Mouse (Mus musculus) 3T3-L1 (cell line): ENCODE results near the gene 2310011J03Rik.

Experiments used
- DNase-seq: peaks from one replicate; pipeline ENCODE4 v3.0.0-alpha.2; 2015; ENCODE audit warnings: low read depth, low spot score

Gene 2310011J03Rik

DNA sequence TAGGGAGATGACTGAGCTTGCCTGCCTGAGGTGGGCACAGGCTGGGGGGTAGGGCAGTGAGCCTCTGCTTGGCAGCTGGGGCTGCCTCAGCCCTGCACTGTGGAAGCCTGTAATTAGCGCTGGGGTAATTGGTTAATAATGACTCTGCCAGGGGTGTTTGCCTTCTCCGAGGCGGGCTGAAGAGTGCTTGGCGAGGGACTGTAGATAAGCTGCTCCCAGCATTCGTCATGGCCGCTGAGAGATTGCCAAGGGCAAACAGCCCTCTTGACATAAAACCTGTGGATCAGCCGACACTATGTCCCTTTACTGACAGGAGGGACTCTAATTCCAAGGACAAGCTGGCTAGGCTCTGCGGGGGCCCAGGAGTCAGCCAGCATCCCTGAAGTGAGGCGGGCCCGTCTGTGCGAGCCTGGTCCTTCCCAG is 4.0 kb downstream of the 2310011J03Rik start:
- DNase-seq: no peak

DNA sequence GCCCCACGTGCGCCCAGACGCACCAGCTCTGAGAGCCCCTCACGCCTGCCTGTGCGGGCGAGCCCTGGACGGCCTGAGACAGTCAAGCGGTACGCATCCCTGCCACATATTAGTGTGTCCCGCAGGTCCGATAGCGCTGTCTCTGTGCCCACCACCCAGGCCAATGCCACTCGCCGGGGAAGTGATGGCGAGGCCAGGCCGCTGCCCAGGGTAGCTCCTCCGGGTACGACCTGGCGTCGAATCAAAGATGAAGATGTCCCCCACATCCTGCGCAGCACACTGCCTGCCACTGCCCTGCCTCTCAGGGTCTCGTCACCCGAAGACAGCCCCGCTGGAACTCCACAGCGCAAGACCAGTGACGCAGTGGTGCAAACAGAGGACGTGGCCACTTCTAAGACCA is 5.0 kb downstream of the 2310011J03Rik start:
- no peak for DNase-seq

DNA sequence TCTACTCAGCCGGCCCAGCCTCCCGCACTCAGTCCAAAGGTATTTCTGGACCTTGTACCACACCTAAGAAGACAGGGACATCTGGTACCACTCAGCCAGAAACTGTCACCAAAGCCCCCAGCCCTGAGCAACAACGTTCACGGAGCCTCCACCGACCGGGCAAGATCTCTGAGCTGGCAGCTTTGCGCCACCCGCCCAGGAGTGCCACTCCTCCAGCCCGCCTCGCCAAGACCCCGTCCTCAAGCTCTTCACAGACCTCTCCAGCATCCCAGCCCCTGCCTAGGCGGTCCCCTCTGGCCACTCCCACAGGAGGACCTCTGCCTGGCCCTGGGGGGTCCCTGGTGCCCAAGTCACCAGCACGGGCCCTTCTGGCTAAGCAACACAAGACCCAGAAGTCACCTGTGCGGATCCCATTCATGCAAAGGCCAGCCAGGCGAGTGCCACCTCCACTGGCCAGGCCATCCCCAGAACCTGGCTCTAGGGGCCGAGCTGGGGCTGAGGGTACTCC is 5.8 kb downstream of the 2310011J03Rik start:
- DNase-seq: no peak

DNA sequence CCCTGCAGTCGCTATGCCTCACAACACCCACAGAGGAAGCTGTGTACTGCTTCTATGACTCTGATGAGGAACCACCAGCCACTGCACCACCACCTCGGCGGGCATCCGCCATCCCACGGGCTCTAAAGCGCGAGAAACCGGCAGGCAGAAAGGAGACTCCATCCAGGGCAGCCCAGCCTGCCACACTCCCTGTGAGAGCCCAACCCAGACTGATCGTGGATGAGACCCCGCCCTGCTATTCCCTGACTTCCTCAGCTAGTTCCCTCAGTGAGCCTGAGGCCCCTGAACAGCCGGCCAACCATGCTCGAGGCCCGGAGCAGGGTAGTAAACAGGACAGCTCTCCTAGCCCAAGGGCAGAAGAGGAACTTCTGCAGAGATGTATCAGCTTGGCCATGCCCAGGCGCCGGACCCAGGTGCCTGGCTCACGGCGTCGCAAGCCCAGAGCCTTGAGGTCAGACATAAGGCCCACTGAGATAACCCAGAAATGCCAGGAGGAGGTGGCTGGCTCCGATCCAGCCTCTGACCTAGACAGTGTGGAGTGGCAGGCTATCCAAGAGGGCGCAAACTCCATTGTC is 6.6 kb downstream of the 2310011J03Rik start:
- no peak for DNase-seq

DNA sequence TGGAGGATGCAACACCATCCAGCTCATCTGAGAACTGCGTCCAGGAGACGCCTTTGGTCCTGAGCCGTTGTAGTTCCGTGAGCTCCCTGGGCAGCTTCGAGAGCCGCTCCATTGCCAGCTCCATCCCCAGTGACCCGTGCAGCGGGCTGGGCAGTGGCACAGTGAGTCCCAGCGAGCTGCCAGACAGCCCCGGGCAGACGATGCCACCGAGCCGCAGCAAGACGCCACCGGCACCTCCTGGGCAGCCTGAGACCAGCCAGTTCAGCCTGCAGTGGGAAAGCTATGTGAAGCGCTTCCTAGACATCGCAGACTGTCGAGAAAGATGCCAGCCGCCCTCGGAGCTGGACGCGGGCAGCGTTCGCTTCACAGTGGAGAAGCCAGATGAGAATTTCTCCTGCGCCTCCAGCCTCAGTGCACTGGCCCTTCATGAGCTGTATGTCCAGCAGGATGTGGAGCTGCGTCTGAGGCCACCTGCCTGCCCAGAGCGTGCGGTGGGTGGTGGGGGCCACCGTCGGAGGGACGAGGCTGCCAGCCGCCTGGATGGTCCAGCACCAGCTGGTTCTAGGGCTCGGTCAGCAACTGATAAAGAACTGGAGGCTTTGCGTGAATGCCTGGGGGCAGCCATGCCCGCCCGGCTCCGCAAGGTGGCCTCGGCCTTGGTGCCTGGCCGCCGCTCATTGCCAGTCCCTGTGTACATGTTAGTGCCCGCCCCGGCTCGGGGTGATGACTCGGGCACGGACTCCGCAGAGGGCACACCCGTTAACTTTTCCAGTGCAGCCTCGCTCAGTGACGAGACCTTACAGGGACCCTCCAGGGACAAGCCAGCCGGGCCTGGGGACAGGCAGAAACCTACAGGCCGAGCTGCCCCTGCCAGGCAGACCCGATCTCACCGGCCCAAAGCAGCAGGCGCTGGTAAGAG is 7.5 kb downstream of the 2310011J03Rik start:
- no peak for DNase-seq

DNA sequence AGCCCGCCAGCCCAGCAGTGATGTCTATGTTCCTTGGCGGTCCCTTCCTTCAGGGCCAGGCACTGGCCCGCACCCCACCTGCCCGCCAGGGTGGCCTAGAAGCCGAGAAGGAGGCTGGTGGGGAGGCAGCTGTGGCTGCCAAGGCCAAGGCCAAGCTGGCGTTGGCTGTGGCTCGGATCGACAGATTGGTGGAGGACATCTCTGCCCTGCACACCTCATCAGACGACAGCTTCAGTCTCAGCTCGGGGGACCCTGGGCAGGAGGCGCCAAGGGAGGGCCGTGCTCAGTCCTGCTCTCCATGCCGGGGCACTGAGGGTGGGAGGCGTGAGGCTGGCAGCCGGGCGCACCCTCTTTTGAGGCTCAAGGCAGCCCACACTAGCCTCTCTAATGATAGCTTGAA is 8.8 kb downstream of the 2310011J03Rik start:
- DNase-seq: no peak

DNA sequence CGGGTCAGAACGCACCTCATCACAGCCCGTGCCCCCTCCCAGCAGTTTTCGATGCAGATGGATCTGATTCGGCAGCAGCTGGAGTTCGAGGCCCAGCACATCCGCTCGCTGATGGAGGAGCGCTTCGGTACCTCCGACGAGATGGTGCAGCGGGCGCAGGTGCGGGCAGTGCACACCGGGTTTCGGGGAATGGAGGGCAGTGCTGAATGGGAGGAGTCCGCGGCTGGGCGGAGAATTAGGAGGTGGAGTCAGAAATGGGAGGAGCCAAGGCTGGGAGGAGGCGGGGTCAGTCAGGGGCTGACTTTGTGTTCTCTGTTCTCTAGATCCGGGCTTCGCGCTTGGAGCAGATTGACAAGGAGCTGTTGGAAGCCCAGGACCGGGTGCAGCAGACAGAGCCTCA is 15.5 kb downstream of the 2310011J03Rik start:
- DNase-seq: no peak

DNA sequence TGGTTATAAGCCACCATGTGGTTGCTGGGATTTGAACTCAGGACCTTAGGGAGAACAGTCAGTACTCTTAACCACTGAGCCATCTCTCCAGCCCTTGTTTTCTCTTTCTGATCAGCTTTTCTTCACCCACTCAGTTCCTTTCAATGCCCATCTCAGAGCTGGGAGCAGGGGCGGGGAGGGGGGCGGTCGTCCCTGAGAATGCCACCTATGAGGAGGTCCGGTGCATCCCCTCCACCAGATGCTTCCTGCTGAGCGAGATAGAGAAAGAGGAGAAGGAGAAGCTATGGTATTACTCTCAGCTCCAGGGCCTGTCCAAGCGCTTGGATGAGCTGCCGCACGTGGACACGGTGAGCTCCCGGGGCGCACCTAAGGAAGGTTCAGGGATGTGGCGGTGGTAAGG is 15.9 kb downstream of the 2310011J03Rik start:
- no peak for DNase-seq

DNA sequence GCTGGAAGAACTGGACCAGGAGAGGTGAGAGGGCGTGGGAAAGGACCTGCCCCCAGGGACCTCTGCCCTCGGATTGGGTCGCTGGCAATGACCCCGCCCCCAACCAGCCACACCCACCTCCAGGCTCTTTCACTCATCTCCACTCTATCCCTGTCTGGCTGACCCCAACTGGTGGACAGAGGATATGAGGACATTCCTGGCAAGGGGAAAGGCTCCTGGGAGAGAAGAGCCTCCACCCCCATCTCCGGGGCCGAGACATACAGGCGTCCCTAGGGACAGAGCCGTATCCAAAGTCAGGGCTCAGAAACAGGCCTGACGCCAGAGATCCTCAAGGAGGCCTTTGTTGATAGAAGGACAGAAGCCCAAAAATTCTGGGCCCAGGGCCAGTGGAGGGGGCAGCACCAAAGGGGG is 17.9 kb downstream of the 2310011J03Rik start:
- DNase-seq: no peak

DNA sequence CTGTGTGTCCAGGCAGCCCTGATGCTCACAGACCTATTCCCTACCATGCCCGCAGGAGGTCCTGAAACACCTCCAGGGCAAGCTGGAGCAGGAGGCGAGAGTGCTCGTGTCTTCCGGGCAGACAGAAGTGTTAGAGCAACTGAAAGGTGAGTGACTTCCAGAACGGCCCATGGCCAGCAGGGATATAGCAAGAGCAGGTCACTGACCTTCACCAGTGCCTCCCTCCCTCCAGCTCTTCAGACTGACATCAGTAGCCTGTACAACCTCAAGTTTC is 18.3 kb downstream of the 2310011J03Rik start:
- DNase-seq: no peak

DNA sequence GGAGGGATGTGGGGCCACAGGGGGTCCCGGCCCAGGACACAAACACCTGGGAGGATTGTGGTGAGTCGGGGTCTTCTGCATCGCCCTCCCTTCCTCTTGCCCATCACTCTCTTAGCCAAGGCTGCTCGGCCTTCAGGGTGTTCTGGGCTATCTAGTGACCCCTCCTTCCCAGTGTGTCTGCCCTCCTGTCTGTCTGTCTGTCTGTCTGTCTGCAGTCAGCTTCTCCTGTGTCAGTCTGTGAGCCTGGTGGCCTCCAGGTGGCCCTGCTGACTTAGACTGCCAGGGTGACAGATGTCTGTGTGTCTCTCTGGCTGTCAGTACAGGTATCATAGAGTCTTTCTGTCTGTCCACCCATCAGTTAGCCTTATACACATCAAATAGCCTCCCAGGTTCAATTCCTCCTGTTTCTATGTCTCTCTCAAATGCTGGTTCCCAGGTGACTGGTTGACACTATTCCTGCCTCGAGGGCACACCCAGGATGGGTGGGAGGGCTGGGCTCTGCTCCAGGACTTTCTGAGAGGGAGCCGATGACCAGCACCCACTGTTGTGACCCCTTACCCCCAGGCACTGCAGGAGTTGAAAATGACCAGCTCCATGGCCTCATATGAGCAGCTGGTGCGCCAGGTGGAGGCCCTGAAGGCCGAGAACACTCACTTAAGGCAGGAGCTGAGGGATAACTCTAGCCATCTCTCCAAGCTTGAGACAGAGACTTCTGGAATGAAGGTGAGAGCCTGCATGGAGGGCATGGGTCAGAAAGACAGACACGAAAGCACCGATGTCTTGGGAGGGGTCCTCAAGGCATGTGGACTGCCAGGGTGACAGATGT is 18.9 kb downstream of the 2310011J03Rik start:
- no peak for DNase-seq

DNA sequence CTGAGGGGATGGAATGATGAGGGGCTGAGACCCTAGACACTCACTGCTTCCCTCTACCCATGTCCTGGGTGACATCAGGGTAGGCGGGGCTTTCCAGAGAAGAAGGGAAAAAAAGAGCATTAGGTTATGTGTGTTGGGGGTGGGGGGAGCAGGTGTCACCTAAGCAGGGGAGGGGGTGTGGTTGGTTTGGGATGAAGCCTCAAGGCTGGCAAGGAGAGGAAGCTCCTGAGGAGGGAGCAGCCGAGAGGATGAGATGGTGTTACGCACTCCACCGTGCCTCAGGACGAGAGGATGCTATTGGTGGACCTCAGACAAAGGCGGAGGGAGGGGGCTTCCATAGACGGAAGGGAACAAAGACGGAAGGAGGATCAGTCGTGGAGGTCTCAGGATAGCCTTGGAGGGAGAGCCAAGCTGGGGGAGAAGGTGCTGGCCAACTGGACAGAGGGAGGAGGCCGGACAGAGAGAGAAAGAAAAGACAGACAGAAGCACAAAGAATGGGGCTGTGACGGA is 19.6 kb downstream of the 2310011J03Rik start:
- no peak for DNase-seq

DNA sequence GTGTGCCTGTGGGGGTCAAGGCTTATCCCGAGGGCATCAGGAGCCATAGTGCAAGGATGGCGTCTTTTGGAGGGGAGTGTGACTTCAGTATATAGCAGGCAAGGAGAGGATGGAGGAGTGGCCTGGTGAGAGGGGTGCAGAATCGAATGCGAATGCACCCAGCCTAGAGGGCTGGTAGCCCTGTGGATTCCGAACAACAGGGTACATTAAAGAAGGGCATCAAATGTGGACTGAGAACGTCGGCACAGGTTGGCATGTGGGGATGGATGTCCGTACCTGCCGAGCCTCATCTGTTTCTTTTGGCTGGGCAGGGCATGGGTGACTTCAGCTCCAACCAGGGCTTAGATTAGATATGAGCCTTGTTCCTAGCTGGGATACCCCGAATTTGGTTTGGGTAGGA is 20.5 kb downstream of the 2310011J03Rik start:
- no peak for DNase-seq

DNA sequence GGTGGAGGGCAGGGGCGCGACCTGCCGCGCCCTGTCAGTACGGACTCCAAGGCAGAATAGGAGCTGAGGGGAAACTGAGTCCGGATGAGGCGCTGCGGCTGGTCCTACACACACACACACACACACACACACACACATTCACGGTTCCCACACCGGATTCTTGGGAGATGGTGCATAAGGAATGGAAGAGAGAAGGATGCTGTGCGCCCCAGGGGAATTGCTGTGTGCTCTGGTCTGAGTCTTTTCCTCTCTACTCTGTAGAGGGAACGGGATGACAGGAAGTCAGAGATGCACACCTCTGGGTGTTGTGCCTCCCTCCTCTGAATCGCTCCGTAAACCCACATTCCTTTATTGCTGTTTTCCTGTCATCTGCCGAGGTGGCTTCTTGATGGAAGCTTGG is 21.0 kb downstream of the 2310011J03Rik start:
- DNase-seq: no peak

DNA sequence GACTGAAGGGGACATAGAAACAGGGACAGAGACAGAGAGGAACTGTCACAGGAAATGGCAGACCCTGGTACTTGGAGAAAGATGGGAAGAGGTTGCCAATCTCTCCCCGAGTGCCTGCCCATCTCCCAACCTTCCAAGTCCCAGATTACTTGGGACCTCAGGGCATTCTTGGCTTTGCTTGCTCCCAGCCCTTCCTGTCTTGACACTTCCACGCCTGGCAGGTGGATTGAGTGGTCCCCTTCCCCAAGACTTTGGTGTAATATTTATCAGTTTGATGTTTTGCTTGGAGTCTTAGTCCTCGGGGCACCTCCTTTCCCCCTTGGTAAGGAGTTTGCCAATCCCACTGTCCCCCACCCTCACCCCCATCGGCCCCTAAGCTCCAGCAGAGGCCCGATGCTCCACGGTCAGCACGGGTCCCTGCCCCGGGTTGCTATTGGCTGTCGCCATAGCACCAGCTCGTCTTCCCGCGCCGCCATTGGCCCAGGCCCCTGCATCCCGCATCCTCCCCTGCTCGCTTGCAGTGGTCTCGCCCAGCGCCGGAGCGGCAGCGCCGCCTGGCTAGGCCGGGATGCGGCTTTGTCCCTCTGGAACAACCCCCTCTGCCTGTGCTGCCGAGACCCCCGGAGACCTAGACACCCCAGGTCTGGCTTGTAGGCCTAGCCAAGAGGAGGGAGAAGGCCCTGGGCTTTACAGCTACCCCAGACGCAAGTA is 21.6 kb downstream of the 2310011J03Rik start:
- no peak for DNase-seq

DNA sequence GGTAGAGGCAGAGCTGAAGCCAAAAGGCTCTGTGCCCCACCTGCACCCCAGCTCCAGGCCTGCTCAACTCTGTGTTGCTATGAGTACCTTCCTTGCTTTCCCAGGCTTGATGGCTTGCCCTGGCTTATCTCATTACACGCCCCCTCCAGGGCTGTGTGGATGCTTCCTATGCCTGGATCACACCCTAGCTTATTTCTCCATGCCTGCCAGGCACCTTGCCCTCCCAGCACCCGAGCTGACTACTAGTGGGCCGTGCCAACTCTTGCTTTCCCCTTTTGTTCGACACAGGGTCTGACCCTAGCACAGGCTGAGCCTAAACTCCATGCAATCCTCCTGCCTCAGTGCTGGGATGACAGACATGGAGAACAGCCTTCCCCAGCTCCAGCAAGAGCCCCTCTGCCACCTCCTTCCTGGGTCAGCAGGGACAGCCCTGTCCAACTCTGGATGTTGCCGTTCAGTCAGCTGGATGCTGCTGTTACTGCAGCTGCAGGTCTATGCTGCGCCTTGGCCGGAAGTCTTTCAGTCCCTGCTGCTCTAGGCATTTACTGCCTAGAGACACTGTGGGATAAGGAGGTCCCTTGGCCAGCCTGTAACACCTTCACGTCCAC is 22.7 kb downstream of the 2310011J03Rik start:
- no peak for DNase-seq

DNA sequence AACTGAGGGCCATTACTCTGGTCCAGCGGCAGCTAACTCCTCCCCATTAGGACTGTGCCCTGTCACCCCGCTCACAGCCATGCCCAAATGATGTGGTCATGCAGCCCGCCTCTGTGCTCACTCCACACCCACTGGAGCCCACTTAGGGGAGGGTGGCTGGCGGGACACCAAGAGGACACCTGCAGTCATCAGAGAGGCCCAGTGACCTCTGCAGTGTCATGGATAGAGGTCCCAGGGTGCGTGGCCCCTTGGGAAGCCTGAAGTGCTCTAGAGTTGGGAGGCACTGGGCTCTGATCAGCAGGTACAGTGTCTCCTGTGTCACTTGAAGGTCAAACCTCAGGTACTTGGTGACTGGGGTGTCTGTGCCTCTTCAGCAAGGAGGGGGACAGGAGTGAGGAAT is 23.5 kb downstream of the 2310011J03Rik start:
- no peak for DNase-seq

DNA sequence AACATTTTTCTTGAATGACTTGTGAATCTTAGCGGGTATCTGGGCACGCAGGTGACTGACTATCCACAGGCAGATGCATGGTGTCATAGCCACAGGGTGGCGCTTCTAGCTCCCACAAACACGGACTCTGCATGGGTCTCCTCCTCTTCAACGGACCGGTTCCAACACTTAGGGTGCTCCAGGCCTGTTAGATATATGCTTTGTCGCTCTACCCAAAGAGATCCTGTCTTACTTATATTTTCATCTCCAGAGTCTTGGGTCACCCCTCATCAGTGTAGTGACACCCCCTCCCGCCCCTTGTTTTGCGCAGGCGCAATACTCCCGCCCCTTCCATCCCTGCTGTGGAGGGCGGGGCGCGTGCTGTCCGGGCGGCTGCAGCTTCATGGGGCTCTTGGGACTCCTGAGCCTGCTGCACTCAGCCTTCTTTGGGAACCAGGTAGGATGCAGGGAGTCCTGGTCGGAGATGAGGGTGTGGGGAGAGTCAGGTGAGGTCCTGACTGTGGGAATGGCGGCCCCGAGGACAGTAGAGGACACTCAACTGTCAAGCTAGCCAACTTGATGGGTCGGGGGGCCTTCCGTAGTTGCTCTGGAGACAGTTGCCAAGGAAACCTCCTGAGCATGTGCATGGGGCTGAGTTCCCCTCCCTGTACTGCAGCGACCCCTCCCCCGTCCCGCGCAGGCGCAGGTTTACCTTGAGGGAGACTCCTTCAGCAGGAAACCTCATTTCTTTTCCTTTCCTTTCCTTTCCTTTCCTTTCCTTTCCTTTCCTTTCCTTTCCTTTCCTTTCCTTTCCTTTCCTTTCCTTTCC is 24.5 kb downstream of the 2310011J03Rik start, which contains the start of gene Apc2:
Apc2 (plus strand) TSS at position 360 of the 808 bp plus-strand sequence.
- peak; percentile 57 for DNase-seq

DNA sequence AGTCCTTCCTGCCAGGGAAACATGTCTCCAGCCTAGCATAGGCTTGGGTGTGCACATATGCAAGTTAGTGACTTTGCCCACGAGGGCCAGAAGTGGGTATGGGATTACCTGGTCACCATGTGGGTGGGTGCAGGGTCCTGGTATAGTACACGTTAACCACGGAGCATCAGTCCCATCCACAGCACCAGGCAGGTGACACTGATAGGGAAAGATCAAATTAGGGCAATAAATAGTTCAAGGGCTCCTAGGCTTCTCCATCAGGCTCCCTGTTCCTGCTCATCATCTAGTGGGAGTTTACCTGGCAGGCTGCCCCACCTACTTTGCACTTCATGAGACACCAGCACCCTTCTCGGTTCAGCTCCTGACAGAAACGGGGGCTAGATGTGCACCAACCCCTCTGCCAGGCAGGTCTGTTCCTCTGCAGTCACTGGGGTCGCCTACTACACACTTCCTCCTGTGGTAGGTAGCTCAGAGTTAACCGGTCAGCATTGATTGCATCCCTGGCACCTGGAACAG is 25.5 kb downstream of the 2310011J03Rik start:
- no peak for DNase-seq

DNA sequence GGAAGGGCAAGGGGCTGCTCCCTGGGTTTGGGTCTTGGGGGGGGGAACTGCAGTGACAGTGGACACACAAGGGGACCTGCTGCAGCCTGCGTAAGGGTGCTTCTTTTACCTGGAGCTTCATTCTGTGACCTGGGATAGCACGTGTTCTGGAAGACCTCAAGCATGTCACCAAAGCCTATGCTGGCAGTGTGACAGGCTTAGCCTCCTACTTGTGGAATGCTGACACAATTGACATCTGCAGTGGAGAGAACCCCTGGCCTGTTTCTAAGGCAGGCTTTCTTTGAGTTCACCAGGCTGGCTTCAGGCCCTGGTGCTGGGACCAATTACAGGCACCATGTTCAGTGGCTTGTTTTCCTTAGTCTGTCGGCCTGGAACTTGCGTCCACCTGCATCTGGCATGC is 26.0 kb downstream of the 2310011J03Rik start:
- peak; percentile 52 for DNase-seq
